Mouse (Mus musculus) CH12F3 (cell line): ENCODE data around the gene Narfl.
"Not testable (repeated sequence)": the region's sequence is repeated elsewhere in the genome, so short reads cannot be mapped to it uniquely, and the experiment has no call there.

Source experiments
- in situ Hi-C: fragments of 300-500 bp; cut with MboI; formaldehyde crosslinking; loops from 2 replicates; pipeline ENCODE4 v1.14.3; 2020; ENCODE audit warnings: low sequenced_read_pairs

Gene Narfl

DNA sequence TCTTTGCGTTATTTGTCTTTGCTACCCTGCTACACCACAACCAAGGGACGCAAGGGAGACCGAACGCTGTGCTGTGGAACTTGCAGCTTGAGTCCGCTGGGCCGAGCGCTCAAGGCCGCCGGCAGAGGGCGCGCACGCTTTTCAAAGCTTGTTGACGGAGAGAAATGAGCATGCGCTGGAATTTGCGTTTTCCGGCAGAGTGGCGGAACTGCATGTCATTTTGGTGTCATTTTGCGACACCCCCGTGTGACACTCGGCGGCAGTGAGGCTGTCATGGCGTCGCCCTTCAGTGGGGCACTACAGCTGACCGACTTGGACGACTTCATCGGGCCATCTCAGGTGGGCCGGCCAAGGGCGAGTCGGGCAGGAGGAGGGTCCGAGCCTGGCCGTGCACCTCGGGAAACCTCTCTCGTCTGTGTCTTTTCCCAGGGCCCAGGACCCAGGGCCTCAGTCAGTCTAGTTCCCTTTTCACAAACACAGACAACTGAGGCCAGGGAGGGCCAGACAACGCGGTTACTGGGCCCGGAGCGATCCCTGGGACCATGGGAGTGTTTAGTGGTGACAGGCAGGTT is at the start of gene Narfl:
TSS of gene Narfl (plus strand) at position 228 of the 572 bp plus-strand sequence.
- in situ Hi-C loops = no loop called here

DNA sequence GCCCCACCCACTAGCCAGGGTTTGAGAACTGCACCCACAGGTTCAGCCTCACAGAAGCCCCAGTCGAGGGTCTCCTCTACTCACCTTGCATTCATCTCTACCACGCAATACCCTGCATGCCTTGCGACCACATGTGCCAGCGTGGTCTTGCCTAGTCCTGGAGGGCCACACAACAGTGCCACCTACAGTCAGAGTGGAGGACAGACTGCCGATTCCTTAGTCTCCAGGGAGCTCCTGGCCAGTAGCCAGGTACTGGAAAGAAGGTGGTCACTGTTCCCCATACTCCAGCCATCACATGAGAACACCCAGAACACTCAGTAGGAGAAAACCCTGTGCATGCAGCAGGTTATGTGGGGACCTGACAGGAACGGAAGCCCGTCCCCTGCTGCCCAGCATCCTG is 49.7 kb upstream of the Narfl start:
- in situ Hi-C loops = no loop called here

DNA sequence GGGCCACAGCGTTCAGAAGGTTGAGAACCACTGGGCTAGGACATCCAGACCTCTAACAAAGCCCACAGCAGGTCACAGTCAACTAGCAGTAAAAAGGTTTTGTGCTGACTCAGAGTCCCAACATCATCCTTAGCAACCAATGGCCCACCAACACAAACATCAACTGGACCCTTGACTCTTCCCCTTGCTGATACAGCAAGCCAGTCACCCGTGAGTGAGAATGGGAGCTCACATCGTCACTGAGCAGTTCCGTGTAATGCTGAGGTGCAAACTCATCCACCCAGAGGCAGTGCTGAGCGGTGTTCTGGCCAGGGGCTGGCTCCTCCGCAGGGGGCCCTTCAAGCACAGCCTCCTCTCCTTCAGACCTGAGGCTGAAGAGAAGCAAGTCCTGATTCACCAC is 48.3 kb upstream of the Narfl start:
- in situ Hi-C loops = no loop called here

DNA sequence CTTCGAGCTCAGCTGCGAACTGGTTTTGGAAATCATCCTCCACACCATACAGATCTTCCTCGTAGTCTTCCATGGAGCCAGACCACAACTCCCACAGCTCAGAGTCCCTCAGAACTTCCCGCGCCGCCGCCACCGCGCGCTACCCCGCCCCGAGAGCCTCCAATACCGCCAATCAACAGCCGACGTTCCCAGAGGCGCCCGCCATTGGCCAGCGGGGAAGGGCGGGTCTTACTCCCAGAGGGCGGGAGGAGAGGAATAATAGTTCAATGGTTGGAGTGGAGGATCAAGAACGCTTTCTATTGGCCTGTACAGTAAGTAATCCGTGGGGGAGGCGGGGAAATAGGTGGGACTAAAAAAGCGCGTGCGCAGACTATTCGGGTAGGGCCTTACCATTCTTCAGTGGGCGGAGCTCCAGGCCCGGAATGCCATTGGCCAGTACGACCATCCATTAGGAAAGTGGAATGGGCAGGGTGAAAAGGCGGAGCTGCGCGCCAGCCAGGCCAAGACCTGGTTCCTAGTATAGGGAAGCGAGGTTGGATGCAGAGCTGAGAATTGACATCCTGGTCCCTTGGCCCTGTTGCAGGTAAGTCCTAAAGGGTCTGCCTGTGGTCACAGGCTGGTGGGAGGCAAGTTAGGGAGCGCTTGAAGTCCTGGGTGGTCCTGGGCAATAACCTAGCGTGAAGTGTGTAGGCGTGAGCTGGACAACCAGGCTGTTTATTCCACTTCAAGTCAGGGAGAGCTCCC is 46.1 kb upstream of the Narfl start, which contains the start of the genes Chtf18 and Rpusd1:
TSS of gene Chtf18 (minus strand) at position 155 of the 744 bp plus-strand sequence.
TSS of gene Rpusd1 (plus strand) at position 406 of the 744 bp plus-strand sequence.
- in situ Hi-C loops = no loop called here

DNA sequence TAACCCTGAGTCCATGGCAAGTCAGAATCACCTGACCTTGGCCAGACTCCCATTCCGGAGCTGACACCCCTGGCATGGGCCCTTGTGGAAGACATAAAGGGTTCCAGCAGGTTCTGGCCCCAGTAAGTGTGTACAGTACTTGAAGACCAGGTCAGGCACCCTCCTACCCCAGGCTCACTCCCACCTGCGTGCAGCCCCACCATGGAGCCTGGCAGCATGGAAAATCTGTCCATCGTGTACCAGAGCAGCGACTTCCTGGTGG is 45.6 kb upstream of the Narfl start:
- in situ Hi-C loops = no loop called here

DNA sequence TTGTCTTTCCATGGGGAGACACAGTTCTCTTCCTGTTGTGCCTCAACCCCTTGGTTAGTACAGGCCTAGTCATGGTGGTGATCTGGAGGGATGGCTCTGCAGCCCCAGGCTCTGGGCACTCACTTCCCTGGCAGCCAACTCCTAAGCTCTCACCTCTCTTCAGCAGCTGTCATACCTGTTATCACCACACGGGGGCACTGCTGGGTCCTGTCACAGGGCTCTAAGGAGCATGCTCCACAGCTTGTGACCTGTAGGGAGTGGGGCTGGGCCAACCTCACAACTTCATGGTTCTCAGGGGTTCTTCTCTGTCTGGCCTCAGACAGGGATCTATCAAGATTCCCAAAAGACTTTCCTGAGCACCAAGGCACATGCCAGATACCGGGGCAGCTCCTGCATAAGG is 41.5 kb upstream of the Narfl start:
- in situ Hi-C loops = no loop called here

DNA sequence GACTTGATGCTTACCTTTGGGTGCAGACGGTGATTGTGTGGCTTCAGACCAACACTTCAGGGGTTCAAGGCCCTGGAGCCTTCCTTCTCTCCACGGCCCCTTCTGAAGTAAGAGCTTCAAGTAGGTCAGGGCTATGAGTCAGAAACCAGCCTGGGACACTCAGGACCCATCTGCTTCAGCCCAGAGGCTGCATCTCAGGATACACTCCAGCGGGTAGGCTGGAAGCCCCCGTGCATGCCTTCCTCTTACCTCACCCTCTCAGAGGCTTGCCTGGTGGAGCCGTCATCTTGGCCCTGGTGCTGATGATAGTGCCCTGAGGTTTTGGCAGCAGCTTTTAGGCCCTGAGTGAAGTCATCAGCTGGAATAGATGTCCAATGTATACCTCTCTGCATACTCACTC is 38.3 kb upstream of the Narfl start:
- in situ Hi-C loops = no loop called here

DNA sequence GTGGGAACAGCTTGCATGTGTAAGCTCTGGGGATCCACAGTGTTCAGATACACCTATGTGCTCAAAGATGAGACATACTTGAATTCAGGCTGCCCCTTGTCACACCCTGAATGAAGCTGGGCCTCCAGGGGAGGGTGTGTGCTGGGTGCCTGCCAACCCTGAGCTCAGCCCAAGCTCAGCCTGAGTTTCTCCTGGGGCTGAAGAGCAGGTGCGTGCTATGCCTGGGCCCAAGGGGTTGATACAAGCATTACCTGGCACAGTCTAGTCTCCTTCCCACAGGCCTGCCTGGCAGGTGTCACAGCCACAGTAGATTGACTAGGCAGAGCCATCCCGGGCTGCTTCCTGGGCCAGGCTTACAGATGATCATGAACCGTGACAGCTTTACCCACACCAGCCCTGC is 37.8 kb upstream of the Narfl start, which contains the start of gene Mslnl:
TSS of gene Mslnl (plus strand) at position 298 of the 400 bp plus-strand sequence.
- in situ Hi-C loops = no loop called here

DNA sequence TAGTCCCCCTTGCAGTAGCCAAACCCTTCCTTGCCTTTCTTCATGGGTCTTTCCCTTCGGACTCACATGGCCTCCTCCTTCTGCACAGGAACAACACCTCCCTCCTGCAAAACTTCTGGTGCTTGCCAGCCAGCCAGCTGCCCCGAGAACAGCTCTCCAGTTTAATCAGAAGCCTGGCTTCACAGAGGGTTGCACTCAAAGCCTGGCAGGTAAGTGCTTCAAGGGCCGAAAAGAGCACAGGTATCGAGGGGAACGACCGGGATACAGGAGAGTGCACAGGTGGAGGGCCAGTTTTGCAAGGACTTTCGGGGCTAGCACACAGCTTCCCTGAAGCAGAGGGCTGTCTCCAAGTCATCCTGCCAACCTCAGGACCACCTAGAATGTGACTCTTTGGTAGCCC is 34.7 kb upstream of the Narfl start:
- in situ Hi-C loops = no loop called here

DNA sequence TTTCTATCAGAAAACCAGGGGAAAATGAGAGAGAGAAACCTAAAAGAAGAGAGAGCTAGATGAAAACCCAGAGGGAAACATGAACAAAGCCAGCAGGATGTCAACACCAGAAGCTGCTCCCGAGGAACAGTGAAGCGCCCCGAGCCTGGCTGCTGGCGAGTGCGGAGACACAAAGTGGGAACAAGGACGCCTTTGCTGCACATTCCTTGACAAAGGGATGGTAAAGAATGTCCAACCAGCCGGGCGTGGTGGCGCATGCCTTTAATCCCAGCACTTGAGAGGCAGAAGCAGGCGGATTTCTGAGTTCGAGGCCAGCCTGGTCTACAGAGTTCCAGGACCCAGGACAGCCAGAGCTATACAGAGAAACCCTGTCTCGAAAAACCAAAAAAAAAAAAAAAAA is 32.1 kb upstream of the Narfl start:
- in situ Hi-C loops = not testable (repeated sequence)

DNA sequence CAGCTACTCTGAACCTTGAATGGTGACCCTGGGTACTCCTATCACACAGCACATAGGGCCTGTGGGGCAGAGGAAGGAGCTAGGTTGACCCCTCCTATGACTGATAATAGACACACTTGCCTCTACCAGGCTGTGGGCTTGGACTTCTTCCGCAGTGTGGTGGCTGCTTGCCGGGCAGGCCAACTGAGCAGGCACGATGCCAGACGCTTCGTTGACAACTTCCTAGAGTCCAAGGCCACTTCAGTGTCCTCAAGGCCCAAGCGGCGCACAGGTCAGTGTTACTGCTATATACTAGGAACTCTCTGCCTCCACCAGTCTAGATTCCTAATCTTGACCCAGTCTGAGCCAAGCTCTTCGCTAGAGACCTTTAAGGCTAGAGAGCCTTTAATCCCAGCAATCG is 29.7 kb upstream of the Narfl start:
- in situ Hi-C loops = no loop called here

DNA sequence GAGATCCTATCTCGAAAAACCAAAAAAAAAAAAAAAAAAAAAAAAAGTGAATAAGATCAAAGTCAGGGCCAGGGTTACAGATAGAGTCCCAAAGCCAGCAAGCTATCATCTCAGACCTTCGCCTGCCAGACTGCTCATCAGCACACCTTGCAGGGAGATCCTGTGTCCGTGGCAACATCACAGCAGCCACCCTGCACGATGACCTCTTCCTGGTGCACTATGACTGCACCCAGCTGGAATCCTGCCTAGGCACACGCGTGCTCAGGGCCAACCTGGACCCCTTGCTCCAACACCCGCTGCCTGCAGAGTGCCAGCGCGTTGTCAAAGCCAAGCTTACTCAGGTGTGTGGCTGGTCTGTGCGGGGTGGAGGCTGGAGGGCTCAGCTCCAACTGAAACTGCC is 29.3 kb upstream of the Narfl start:
- in situ Hi-C loops = no loop called here

DNA sequence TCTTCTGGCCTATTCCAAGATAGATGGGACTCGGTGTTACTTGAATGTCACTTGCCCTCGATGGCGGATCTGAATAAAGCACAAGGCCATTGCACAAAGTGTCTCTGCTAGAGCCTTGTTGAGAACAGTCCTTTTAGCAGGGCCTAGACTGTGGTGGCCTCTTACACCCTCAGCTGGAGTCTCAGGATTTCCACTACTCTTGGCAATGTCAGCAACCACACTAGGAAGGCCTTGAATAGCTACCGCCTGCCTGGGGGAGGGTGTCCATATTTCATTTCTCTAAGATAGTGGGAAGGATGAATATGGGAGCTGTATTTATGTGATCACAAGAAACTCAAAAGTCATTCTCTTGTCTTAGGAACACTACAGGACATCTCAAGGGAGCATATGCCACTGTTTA is 25.3 kb upstream of the Narfl start:
- in situ Hi-C loops = no loop called here

DNA sequence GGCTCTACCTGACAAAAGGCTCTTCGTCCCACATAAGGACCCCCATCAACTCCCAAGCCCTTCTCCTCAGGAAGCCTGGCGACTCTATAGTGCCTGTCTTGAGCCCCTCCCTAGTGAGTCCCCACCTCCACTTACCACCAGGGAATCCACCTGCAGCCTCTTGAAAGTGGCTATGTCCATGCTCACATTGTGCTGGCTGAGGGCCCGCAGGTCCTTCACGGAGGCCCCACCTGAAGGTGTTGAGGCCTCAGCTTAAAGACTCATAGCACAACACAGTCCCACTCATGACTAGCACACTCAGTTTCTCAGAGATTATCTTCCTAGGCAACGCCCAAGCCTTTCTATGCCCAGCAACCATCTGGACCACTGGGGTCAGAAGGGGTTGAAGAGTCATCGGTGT is 24.3 kb upstream of the Narfl start:
- in situ Hi-C loops = no loop called here

DNA sequence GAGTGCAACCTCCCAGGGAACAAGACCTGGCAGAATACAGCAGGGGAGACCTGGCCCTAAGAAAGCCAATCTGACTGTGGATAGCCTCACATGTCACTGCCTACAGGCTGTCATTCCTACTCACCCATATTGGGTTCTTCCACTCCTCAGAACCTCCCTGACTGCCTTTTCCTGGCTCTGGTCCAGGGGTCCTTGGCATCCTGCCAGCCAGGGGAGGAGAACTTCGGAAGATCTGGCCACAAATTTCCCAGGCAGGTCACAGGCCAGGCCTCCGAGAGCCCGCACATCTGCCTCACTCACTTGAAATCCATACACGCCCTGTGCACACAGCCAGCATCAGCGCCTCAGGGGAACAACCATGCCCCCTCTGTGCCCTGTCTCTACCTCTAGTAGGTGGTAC is 22.1 kb upstream of the Narfl start:
- in situ Hi-C loops = no loop called here

DNA sequence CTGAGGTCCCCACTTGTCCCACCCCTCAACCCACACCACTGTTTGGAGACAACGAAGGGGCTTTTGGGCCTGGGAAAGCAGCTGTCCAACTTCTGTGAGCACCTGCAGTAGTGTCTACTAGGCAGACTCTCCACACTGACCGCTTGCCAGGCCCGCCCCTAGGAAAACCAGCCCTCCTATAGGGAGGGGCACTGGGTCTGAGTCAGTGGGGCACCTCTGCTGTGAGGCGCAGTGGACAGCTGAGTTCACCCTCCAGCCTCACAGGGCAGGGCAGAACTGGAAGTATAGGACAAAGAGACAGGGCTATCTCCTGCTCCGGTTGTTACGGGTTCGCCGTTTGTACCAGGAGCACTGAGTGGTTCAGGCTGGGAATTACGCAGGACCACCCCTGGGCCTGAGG is 19.3 kb upstream of the Narfl start, which contains the start of gene Msln:
TSS of gene Msln (minus strand) at position 138 of the 400 bp plus-strand sequence.
- in situ Hi-C loops = no loop called here

DNA sequence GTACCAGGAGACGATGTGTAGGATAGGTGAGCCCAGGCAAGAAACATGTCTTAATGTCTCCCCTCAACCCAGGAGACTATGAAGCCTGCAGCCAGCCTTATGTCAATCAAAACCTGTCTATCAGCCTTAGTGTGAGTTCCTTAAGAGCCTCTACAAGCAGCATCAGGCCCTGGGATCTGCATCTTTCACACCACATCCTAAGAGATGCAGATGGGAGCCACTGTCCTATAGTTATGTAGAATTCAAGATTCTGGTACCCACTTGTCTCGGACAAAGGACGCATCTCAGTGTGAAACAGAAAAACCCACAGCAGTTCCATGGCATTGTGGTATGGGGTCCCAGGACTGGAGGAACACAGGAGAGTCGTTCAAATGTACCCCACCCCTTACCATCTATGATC is 18.5 kb upstream of the Narfl start:
- in situ Hi-C loops = no loop called here

DNA sequence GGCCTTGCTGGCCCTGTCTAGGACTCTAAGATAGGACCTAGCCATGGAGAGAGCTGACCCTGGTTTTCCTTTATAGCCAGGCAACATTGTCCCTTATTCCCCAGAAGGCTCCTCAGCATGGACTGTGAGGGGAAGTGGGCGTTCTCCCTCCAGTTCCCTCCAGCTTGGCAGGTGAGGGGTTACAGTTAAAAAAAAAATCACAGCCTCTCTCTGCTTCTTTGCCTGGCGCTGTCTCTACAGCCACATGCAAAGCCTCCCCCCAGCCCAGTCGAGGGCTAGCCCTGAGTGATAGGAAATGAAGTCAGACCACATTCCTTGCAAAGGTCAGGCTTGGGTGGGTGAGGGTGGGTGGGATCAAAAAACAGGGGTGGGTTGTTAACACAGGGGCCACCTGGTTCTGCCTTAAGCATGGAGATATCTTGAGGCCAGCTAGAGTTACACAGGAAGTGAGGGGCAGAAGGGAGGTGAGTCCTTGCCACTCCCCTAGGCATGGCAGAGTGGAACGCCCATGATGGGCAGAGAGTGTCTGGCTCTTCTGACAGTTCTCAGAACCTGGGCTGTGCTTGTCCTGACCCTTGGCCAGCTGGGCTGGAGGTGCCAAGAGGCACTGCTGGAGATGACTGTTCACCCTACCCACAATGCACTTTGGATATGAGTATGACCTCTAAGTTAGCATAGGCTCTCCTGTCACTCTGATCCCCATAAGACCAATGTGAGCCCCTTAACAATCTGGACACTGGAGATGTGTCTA is 17.8 kb upstream of the Narfl start:
- in situ Hi-C loops = no loop called here

DNA sequence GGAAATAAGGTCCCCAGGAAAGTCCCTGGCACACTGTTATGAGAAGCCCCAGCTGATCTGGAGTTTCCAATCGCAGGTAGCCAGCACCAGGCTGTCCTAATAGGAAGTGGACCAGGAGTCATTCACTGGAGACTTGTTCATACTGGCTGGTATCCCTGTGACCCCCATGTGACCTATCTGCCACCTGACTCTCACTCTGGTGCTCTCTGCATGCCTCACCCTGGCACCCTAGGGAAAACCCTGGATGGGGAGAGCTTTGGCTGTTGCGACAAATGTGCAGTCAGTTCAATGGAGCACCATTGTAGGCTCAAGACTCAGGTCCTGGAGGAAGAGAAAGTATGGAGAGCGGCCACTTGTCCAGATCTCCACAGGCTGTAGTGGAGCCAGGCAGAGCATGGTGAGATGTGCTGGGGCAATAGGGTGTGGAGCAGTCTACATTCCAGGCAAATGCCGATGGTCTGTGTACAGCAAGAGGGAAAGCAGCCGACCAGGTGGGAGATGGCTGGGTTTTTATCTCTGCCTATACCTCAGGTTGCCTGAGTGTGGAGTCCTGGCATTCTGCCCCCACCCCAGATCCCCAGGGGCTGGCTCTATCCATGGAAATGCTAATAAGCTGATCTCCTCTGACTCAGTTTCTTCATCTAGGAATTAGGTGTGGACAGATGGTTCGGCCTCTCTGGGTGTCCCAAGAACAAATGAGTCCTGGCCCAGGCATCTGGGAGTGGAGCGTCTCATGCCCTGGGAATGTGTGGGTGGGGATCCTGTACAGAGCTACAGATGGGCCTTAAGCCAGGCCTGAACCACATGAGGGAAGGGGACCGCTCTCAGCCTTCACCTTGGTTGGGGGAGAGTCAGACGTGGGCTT is 17.0 kb upstream of the Narfl start:
- in situ Hi-C loops = no loop called here

DNA sequence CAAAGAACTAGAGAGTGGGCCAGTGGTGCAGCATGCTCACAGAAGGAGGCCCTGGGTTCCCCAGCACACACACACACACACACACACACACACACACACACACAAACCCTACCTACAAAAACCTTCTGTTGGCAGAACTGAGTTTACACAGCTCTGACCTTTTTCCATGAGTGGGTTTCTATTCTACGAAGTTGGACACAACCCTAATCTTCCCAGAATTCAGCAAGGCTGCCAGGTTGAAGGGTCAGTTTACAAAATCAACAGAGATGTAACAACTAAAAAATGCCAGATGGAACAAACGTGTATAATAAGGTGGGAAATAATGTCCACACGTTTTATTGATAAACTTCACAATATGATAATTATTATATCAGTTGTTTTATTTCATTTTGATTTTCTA is 15.9 kb upstream of the Narfl start:
- in situ Hi-C loops = no loop called here

DNA sequence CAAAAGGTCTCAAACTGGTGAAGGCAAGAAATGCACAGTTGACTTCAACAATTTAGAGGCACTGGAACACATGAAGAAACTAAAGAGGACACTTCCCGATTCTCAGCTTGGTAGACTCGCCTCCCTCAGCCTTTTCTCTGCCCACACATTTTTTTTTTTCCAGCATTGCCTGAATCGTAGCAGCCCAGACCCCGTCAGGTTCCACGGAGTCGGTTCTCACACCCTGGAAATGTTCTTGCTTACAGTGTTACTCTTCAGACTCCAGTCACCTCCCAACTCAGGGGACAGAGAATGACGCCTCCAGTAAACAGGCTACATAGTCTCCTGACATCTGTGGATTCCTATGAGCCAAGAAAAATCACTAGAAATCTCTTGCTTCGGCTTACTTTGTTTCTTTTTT is 13.4 kb upstream of the Narfl start:
- in situ Hi-C loops = no loop called here
